Mouse (Mus musculus) G1E (cell line): ENCODE data around the gene BC049715.

Experiments used
- CTCF ChIP-seq: IDR thresholded peaks from 2 replicates; pipeline ENCODE4 v1.5.1; 2012; ENCODE audit warnings: low read depth, low read length, inconsistent platforms, mixed read lengths
- GATA1 ChIP-seq: IDR thresholded peaks from 2 replicates; pipeline ENCODE4 v1.6.1; 2012; ENCODE audit warnings: borderline replicate concordance, low read length, inconsistent platforms, mixed read lengths
- GATA2 ChIP-seq: IDR thresholded peaks from 2 replicates; pipeline ENCODE4 v1.6.1; 2012; ENCODE audit warnings: low read depth, low read length, inconsistent platforms, borderline replicate concordance
- POLR2AphosphoS5 ChIP-seq: IDR thresholded peaks from 2 replicates; pipeline ENCODE4 v1.6.1; 2012; ENCODE audit warnings: low read depth, low read length, inconsistent platforms; ENCODE audit not compliant: insufficient replicate concordance
- TAL1 ChIP-seq: conservative IDR thresholded peaks from 2 replicates; pipeline ENCODE4 v1.6.1; 2012; ENCODE audit warnings: low read depth, low read length, inconsistent platforms, mixed read lengths

DNA sequence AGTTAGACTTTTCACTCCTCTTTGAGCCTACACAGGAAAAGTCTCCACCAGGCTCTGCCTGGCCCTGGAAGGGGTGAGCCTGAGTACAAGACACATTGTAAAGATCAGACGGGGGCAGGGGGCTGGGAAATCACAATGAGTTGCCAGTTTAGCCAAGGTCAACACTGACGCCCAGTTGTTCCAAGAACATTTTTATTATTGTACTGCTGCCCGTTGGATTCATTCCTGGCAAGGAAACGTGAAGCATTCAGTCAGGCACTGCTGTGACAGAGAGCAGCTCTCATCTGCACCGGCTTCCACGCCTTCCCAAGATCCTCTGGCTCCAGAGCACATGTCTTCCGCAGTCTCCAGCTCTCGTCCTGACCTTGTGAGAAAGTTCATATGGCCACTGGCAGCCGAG, 60.4 kb downstream of the BC049715 start:
- TF ChIP-seq CTCF, result no peak
- TF ChIP-seq GATA1, result no peak
- no peak for TF ChIP-seq POLR2AphosphoS5
- TF ChIP-seq GATA2, result no peak
- no peak for TF ChIP-seq TAL1
